Mouse (Mus musculus) forebrain, embryonic 11.5 days (tissue): ENCODE measurements at regions not wholly inside any gene's neighbourhood (a gene's known extent, or its start where the extent isn't known, plus 50 kb on each side); places are given as distances from the start of the nearest gene placed in this dataset.

Experiments used
- ATAC-seq: fragments of 200-750 bp; cut with Nextera tagmentation; replicated peaks from 2 replicates; pipeline ENCODE4 v1.8.0; 2017; ENCODE audit warnings: moderate TSS enrichment; ENCODE audit not compliant: low FRiP score
- DNase-seq: peaks from one replicate; pipeline ENCODE4 v3.0.0-alpha.2; 2017; ENCODE audit warnings: low spot score
- H3K27ac ChIP-seq: fragments of 300-500 bp; sonication (generic); 2 replicates; pipeline ENCODE4 v1.5.1; 2014; ENCODE audit warnings: low read depth, low read length
- H3K27me3 ChIP-seq: fragments of 300-500 bp; sonication (generic); 2 replicates; pipeline ENCODE4 v1.6.1; 2014; ENCODE audit warnings: mild to moderate bottlenecking, low read length, mixed read lengths; ENCODE audit not compliant: control insufficient read depth, insufficient read depth
- H3K36me3 ChIP-seq: fragments of 300-500 bp; sonication (generic); 2 replicates; pipeline ENCODE4 v1.6.1; 2014; ENCODE audit warnings: mild to moderate bottlenecking, low read length, moderate library complexity, mixed read lengths; ENCODE audit not compliant: control insufficient read depth, insufficient read depth
- H3K4me1 ChIP-seq: fragments of 300-500 bp; sonication (generic); replicated peaks from 2 replicates; pipeline ENCODE4 v1.6.1; 2014; ENCODE audit warnings: low read length, mixed read lengths; ENCODE audit not compliant: control insufficient read depth, insufficient read depth
- H3K4me2 ChIP-seq: fragments of 300-500 bp; sonication (generic); 2 replicates; pipeline ENCODE4 v1.6.1; 2014; ENCODE audit warnings: low read depth, mild to moderate bottlenecking, low read length, moderate library complexity, mixed read lengths; ENCODE audit not compliant: severe bottlenecking
- H3K4me3 ChIP-seq: fragments of 300-500 bp; sonication (generic); 2 replicates; pipeline ENCODE4 v1.5.1; 2014; ENCODE audit warnings: low read depth, low read length
- H3K9ac ChIP-seq: fragments of 300-500 bp; sonication (generic); 2 replicates; pipeline ENCODE4 v1.6.1; 2014; ENCODE audit warnings: low read length
- H3K9me3 ChIP-seq: fragments of 300-500 bp; sonication (generic); 2 replicates; pipeline ENCODE4 v1.6.1; 2016; ENCODE audit warnings: low read length, mixed read lengths; ENCODE audit not compliant: control insufficient read depth
- WGBS: fragments of 180-500 bp; shearing (Covaris S2); extraction: QIAGEN DNeasy Blood & Tissue Kit; methylation state at CpG from one replicate; pipeline ENCODE4 v1.1.7; 2014; 5-methylcytosine and 5-hydroxymethylcytosine counted together

DNA sequence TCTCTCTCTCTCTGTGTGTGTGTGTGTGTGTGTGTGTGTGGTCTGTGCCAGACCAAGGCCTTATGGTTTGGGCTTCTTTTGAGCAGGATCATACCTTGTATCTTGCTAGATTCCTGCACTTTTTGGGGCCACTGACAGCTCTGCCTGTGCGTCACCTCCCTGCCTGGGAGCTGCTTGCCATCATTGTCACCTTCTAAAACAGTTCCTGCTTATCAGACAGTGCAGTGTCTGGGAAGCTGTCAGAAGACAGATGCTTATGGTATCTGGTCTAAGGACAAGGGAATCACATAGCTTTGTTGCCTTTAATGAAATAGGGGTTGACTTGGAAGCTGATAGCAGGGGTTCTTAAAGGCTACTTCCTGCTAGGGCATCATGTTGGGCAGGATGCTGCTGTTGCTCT is 114.1 kb upstream of the Spon1 start:
- ATAC-seq (no peak), DNase-seq (no peak)
- Histone ChIP-seq H3K9ac (no peak overlapping the region), H3K36me3 (no peaks in the 10 kb centered on the region), H3K9me3 (no peaks in the 10 kb centered on the region), H3K4me1 (no peaks in the 10 kb centered on the region), H3K27ac (no peak overlapping the region), H3K27me3 (no peaks in the 10 kb centered on the region), H3K4me2 (no peak overlapping the region), H3K4me3 (no peak overlapping the region)
- WGBS: 75% methylated on average over 1 of the region's 1 CpGs

DNA sequence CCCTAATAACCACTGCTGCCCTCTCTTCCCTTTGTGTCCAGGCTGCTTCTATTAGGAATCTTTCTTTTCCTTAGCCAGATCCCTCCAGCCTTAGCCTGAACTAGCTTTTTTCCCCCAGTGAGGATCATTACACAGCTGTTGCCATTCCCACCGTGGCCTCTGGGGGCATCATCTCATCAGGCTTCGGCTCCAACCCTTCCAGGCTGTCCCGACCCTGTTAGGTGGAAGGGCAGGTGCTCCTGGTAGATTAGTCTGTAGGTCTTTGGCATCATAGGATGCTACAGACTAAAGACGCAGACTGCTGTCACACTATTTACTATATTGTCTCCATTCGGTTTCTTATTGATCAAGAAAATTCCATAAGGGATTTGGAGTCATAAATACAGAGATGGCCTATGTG is 112.7 kb upstream of the Spon1 start:
- ATAC-seq (no peak), DNase-seq (peak; percentile 68)
- no peak overlapping the region for H3K4me3 ChIP-seq
- no peak overlapping the region for H3K4me2 ChIP-seq
- H3K9me3 ChIP-seq: no peaks in the 10 kb centered on the region
- no peaks in the 10 kb centered on the region for H3K27me3 ChIP-seq
- no peaks in the 10 kb centered on the region for H3K36me3 ChIP-seq
- no peaks in the 10 kb centered on the region for H3K4me1 ChIP-seq
- H3K27ac ChIP-seq: no peak overlapping the region
- WGBS: 26% methylated on average over 5 of the region's 5 CpGs
- no peak overlapping the region for H3K9ac ChIP-seq

DNA sequence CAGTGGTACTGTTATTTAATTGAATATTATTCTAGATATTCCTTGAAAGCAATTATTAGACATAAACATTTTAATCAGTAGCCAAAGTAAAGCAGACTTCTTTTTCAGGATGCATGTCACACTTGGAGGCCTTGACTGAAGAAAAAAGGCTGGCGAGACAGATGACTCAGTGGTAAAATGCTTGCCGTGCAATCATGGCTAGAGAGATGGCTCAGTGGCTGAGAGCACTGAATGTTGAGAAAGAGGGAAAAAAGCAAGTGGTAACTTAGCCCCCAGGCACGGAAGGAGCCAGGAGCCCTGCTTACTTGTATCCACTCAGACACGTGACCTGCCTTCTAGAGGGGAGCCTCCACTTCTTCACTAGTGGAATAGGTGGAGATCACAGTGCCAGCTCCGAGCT is 110.5 kb upstream of the Spon1 start:
- Histone ChIP-seq H3K36me3 (no peaks in the 10 kb centered on the region), H3K4me1 (no peaks in the 10 kb centered on the region), H3K4me2 (no peak overlapping the region), H3K4me3 (no peak overlapping the region), H3K9ac (no peak overlapping the region), H3K27me3 (no peaks in the 10 kb centered on the region), H3K27ac (no peak overlapping the region), H3K9me3 (no peaks in the 10 kb centered on the region)
- WGBS: 88% methylated on average over 5 of the region's 5 CpGs
- no peak for ATAC-seq
- no peak for DNase-seq

DNA sequence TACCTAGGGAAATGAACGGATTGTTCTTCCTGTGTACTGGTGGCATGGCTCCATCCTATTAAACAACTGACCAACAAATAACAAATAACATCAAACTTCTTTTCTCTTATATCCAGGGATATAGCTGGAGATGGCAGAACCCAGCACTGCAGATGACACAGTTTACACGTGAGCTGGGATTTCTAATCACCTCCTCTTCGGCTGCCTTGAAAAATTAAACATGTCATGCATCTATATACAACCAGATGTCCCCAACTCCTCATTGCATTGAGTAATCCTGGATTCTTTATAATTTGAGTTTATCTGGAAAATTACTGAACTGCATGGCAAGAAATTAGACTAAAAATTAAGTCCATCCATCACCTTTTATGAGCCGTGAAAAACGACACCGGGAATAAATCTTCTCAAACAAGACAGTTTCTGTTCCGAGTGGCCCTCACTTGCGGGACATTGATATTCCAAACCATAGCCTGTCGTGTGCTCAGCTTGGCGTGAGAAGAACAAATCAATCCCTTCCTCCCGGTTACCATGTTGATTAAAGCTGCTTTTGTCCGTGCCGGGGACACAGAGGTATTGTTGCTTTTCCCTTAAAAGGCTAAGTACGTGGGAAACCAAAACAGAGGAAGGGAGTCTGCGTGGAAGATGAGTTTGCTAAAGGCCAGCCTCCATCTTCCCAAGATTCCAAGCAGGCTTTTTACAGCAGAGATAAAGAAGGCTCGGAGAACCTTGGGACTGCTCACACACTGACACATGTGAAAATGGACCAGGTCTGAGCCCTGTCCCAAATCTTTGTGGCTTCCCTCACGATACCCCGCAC is 92.8 kb upstream of the Spon1 start:
- 46% methylated on average over 18 of the region's 18 CpGs for WGBS
- Histone ChIP-seq H3K9ac (no peak overlapping the region), H3K4me2 (no peak overlapping the region), H3K27ac (no peak overlapping the region), H3K4me3 (no peak overlapping the region), H3K27me3 (no peaks in the 10 kb centered on the region), H3K4me1 (peaks cover 4% of the 10 kb centered on the region), H3K36me3 (no peaks in the 10 kb centered on the region), H3K9me3 (no peaks in the 10 kb centered on the region)
- ATAC-seq: no peak
- DNase-seq: no peak

DNA sequence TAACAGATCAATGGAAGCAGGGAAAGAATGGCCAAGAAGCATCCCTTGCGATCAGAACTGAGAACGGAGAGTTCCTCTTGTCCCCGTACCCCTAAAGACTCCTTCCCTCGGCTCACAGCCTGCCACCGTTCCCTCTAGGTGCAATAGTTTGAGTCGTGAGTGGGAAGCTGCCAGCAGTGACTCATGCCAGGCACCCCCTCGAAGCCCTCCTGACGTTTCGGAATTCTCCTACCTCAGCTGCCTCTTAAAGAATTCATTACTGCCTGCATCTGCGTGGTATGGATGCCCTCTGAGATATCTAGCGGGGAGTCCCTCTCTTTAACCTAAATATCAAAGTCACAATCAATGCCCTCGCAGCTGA is 92.2 kb upstream of the Spon1 start:
- Histone ChIP-seq H3K4me3 (no peak overlapping the region), H3K9me3 (no peaks in the 10 kb centered on the region), H3K27me3 (no peaks in the 10 kb centered on the region), H3K4me2 (no peak overlapping the region), H3K27ac (no peak overlapping the region), H3K4me1 (peaks cover 4% of the 10 kb centered on the region), H3K9ac (no peak overlapping the region), H3K36me3 (no peaks in the 10 kb centered on the region)
- 74% methylated on average over 12 of the region's 12 CpGs for WGBS
- DNase-seq: no peak
- ATAC-seq: no peak

DNA sequence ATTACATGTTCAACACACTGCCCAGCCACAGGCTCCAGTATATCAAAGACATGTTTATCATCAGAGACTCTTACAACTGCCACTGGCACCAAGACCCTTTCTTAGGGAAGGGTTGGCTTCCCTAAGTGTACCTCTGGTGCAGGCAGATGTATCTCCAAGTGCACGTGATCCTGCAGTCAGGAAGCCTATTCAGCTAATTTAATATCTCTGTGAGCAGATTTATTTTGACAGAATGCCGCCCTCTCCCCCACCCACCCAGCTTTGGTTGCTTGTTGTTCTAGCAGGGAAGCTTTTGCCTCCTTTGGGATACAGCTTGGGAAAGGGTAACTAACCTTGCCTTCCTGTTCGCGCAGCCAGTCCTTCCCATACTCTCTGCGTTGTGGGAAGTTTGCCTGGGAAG is 83.5 kb upstream of the Spon1 start:
- Histone ChIP-seq H3K9me3 (no peaks in the 10 kb centered on the region), H3K4me2 (no peak overlapping the region), H3K4me3 (no peak overlapping the region), H3K27me3 (no peaks in the 10 kb centered on the region), H3K4me1 (0 out of 2 replicates have a peak, but pooled peaks cover 2% of the 10 kb centered on the region), H3K36me3 (no peaks in the 10 kb centered on the region), H3K27ac (no peak overlapping the region), H3K9ac (no peak overlapping the region)
- DNase-seq: no peak
- 85% methylated on average over 5 of the region's 5 CpGs for WGBS
- no peak for ATAC-seq

DNA sequence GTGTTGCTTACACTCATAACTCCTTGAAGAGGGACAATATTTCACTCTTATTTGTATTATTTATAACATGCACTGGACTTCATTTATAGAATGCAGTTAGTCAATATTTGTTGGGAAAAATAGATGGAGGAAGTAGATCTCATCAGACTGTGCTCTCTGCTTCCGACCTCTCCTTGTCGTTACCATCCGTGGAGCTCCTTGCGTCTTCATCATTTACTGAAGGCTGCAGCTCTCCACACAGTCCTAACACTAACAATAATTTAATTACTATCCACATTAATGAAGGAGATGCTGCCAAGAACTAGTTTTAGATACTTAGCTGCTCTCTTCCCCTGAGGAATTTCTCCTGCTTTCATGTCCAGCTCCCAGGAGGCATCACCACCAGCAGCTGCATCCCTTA is 80.4 kb upstream of the Spon1 start:
- Histone ChIP-seq H3K27me3 (no peaks in the 10 kb centered on the region), H3K9me3 (no peaks in the 10 kb centered on the region), H3K36me3 (no peaks in the 10 kb centered on the region), H3K4me1 (0 out of 2 replicates have a peak, but pooled peaks cover 2% of the 10 kb centered on the region), H3K4me3 (no peak overlapping the region), H3K9ac (no peak overlapping the region), H3K27ac (no peak overlapping the region), H3K4me2 (no peak overlapping the region)
- 95% methylated on average over 4 of the region's 4 CpGs for WGBS
- DNase-seq (no peak), ATAC-seq (no peak)

DNA sequence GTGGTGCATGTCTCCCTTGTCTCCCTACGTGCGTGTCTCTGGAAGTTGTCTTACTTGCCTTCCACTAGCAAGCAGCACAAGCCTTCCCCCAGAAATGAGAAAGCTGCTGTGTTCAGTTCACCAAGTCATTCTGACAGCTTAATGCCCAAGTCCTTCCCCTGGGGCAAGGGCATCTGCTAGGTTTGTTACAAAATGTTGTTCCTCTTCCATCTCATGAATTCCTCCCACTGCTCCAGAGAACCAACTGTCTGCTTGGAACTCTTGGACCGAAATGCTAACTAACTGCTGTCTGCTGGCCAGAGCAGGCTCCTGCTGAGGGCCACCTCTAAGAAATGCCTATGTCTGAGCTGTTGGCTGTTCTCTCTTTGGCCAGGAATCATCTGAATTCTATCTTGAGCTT is 79.3 kb upstream of the Spon1 start:
- H3K4me3 ChIP-seq: no peak overlapping the region
- H3K9ac ChIP-seq: no peak overlapping the region
- no peak overlapping the region for H3K27ac ChIP-seq
- ATAC-seq (no peak), DNase-seq (no peak)
- H3K4me1 ChIP-seq: no peaks in the 10 kb centered on the region
- 84% methylated on average over 3 of the region's 3 CpGs for WGBS
- no peak overlapping the region for H3K4me2 ChIP-seq
- H3K36me3 ChIP-seq: no peaks in the 10 kb centered on the region
- H3K9me3 ChIP-seq: no peaks in the 10 kb centered on the region
- no peaks in the 10 kb centered on the region for H3K27me3 ChIP-seq

DNA sequence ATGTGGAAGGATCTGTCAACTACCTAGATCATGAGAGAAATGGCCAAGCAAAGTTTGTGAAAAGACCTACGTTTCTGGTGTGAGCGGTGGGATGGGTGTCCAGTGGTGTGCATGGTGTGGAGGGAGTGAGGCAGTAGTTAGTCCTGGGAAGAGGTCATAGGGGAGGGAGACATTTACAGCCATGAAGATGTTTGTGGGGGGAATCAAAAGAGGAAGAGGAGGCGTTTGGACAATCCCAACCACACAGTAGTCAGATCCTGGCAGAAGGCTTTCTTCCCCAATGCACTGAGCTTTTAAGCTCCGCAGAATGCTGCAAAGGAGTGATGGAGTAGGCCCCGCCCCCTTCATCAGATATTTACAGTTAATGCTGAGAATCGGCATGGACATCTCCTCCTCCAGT is 78.2 kb upstream of the Spon1 start:
- 89% methylated on average over 6 of the region's 6 CpGs for WGBS
- Histone ChIP-seq H3K27me3 (no peaks in the 10 kb centered on the region), H3K9ac (no peak overlapping the region), H3K4me3 (no peak overlapping the region), H3K4me1 (no peaks in the 10 kb centered on the region), H3K4me2 (no peak overlapping the region), H3K36me3 (no peaks in the 10 kb centered on the region), H3K9me3 (no peaks in the 10 kb centered on the region), H3K27ac (no peak overlapping the region)
- ATAC-seq (no peak), DNase-seq (no peak)
